Mouse (Mus musculus) neural tube, embryonic 12.5 days (tissue): ENCODE results near the gene Haghl. TPM values are rescaled to one million over a fixed set of nuclear protein-coding genes. Genes with fewer than 3 reads are reported as not detected.
"Not testable (repeated sequence)": the region's sequence is repeated elsewhere in the genome, so short reads cannot be mapped to it uniquely, and the experiment has no call there.

Source experiments
- ATAC-seq: fragments of 200-750 bp; cut with Nextera tagmentation; 2 replicates; pipeline ENCODE4 v1.8.0; 2017; ENCODE audit warnings: low read depth, mild to moderate bottlenecking, moderate TSS enrichment, moderate library complexity; ENCODE audit not compliant: low FRiP score
- H3K27ac ChIP-seq: fragments of 300-500 bp; sonication (generic); 2 replicates; pipeline ENCODE4 v1.5.1; 2016
- H3K27me3 ChIP-seq: fragments of 300-500 bp; sonication (generic); replicated peaks from 2 replicates; pipeline ENCODE4 v1.6.1; 2016; ENCODE audit warnings: mild to moderate bottlenecking
- H3K36me3 ChIP-seq: fragments of 300-500 bp; sonication (generic); 2 replicates; pipeline ENCODE4 v1.6.1; 2016; ENCODE audit warnings: mild to moderate bottlenecking
- H3K4me1 ChIP-seq: fragments of 300-500 bp; sonication (generic); 2 replicates; pipeline ENCODE4 v1.6.1; 2016
- H3K4me2 ChIP-seq: fragments of 300-500 bp; sonication (generic); replicated peaks from 2 replicates; pipeline ENCODE4 v1.6.1; 2016; ENCODE audit warnings: mild to moderate bottlenecking
- H3K4me3 ChIP-seq: fragments of 300-500 bp; sonication (generic); 2 replicates; pipeline ENCODE4 v1.5.1; 2016
- H3K9ac ChIP-seq: fragments of 300-500 bp; sonication (generic); 2 replicates; pipeline ENCODE4 v1.6.1; 2016; ENCODE audit warnings: mild to moderate bottlenecking
- H3K9me3 ChIP-seq: fragments of 300-500 bp; sonication (generic); 2 replicates; pipeline ENCODE4 v1.6.1; 2016; ENCODE audit warnings: mild to moderate bottlenecking
- WGBS: fragments of 180-500 bp; shearing (Covaris S2); methylation state at CpG from one replicate; pipeline ENCODE4 v1.1.7; 2016; 5-methylcytosine and 5-hydroxymethylcytosine counted together
- microRNA-seq: library from miRNA; unstranded; fragments of <30 nt; microRNA quantifications from one replicate; pipeline ENCODE4, GENCODE M21; 2017
- polyA plus RNA-seq: library from polyadenylated mRNA; unstranded; fragments of >200 nt; fragmentation: Nextera tagmentation; extraction: Ambion mirVana; gene quantifications from 2 replicates; pipeline ENCODE4 v1.2.1, GENCODE M21; 2016

Gene Haghl
- polyA plus RNA-seq, 1 experiment from 2014 or later: 102 TPM

GRCm38 (mm10) chr17:25749314-25749713 is 36.2 kb downstream of the Haghl start:
- no peak overlapping the region for H3K9ac ChIP-seq
- no peaks in the 10 kb centered on the region for H3K27me3 ChIP-seq
- no peak overlapping the region for H3K27ac ChIP-seq
- ATAC-seq: no peak
- H3K4me3 ChIP-seq: no peak overlapping the region
- 0 out of 2 replicates have a peak, but pooled peaks cover 5% of the 10 kb centered on the region for H3K4me1 ChIP-seq
- H3K36me3 ChIP-seq: no peaks in the 10 kb centered on the region
- H3K9me3 ChIP-seq: no peaks in the 10 kb centered on the region
- 85% methylated on average over 6 of the region's 6 CpGs for WGBS
- no peak overlapping the region for H3K4me2 ChIP-seq

- no peak overlapping the region for H3K9ac ChIP-seq
- ATAC-seq: no peak
- H3K9me3 ChIP-seq: no peaks in the 10 kb centered on the region
- 0 out of 2 replicates have a peak, but pooled peaks cover 5% of the 10 kb centered on the region for H3K4me1 ChIP-seq
- H3K4me2 ChIP-seq: no peak overlapping the region
- no peaks in the 10 kb centered on the region for H3K36me3 ChIP-seq
- H3K4me3 ChIP-seq: no peak overlapping the region
- no peak overlapping the region for H3K27ac ChIP-seq
- no peaks in the 10 kb centered on the region for H3K27me3 ChIP-seq
- 93% methylated on average over 4 of the region's 4 CpGs for WGBS
These were observed 37.2 kb downstream of the Haghl start for GRCm38 (mm10) chr17:25748238-25748637.

GRCm38 (mm10) chr17:25744311-25744710 is 41.2 kb downstream of the Haghl start:
- WGBS: 81% methylated on average over 10 of the region's 10 CpGs
- Histone ChIP-seq H3K36me3 (no peaks in the 10 kb centered on the region), H3K9ac (no peak overlapping the region), H3K4me3 (no peak overlapping the region), H3K27me3 (0 out of 2 replicates have a peak, but pooled peaks cover 3% of the 10 kb centered on the region), H3K4me2 (no peak overlapping the region), H3K4me1 (no peaks in the 10 kb centered on the region), H3K9me3 (no peaks in the 10 kb centered on the region), H3K27ac (no peak overlapping the region)
- no peak for ATAC-seq

GRCm38 (mm10) chr17:25743831-25744230 is 41.6 kb downstream of the Haghl start:
- Histone ChIP-seq H3K4me3 (no peak overlapping the region), H3K4me1 (no peaks in the 10 kb centered on the region), H3K27me3 (0 out of 2 replicates have a peak, but pooled peaks cover 3% of the 10 kb centered on the region), H3K36me3 (no peaks in the 10 kb centered on the region), H3K4me2 (no peak overlapping the region), H3K9ac (no peak overlapping the region), H3K27ac (no peak overlapping the region), H3K9me3 (no peaks in the 10 kb centered on the region)
- no peak for ATAC-seq
- WGBS: 90% methylated on average over 9 of the region's 9 CpGs

- not testable (repeated sequence) for H3K9me3 ChIP-seq, H3K4me3 ChIP-seq, H3K27ac ChIP-seq, H3K36me3 ChIP-seq, H3K27me3 ChIP-seq, H3K9ac ChIP-seq, H3K4me1 ChIP-seq, H3K4me2 ChIP-seq, ATAC-seq
- 78% methylated on average over 12 of the region's 12 CpGs for WGBS
These were observed 44.0 kb downstream of the Haghl start for GRCm38 (mm10) chr17:25741471-25741870.

- Histone ChIP-seq H3K9me3 (no peaks in the 10 kb centered on the region), H3K27ac (no peak overlapping the region), H3K9ac (no peak overlapping the region), H3K27me3 (0 out of 2 replicates have a peak, but pooled peaks cover 3% of the 10 kb centered on the region), H3K4me1 (no peaks in the 10 kb centered on the region), H3K4me2 (no peak overlapping the region), H3K4me3 (no peak overlapping the region), H3K36me3 (no peaks in the 10 kb centered on the region)
- WGBS: 79% methylated on average over 7 of the region's 7 CpGs
- no peak for ATAC-seq
These were observed 46.6 kb downstream of the Haghl start for GRCm38 (mm10) chr17:25738861-25739260.

- Histone ChIP-seq H3K9ac (no peak within 1 kb of the TSS), H3K4me1 (peaks cover 3% of the 10 kb centered on the region; the same call in 1 of the 2 replicates), H3K4me3 (no peak within 1 kb of the TSS), H3K9me3 (no peaks in the 10 kb centered on the region), H3K27ac (no peak within 1 kb of the TSS), H3K4me2 (no peak within 1 kb of the TSS), H3K27me3 (no peaks in the 10 kb centered on the region), H3K36me3 (peaks cover 6% of the 10 kb centered on the region)
- WGBS: 82% methylated on average over 3 of the region's 3 CpGs
- no peak for ATAC-seq
These were observed 49.7 kb downstream of the Haghl start, which contains the start of gene Mslnl for GRCm38 (mm10) chr17:25735745-25736144. Mslnl (plus strand) TSS chr17:25736042.

- Histone ChIP-seq H3K9ac (no peak overlapping the region), H3K4me3 (no peak overlapping the region), H3K4me2 (no peak overlapping the region), H3K27ac (no peak overlapping the region), H3K4me1 (peaks cover 3% of the 10 kb centered on the region; the same call in 1 of the 2 replicates), H3K27me3 (no peaks in the 10 kb centered on the region), H3K36me3 (peaks cover 11% of the 10 kb centered on the region), H3K9me3 (no peaks in the 10 kb centered on the region)
- 88% methylated on average over 5 of the region's 5 CpGs for WGBS
- ATAC-seq: no peak
These were observed 50.2 kb downstream of the Haghl start for GRCm38 (mm10) chr17:25735246-25735645.

- WGBS: 22% methylated on average over 2 of the region's 2 CpGs
- Histone ChIP-seq H3K9me3 (no peaks in the 10 kb centered on the region), H3K4me2 (no peak overlapping the region), H3K27me3 (no peaks in the 10 kb centered on the region), H3K4me1 (peaks cover 16% of the 10 kb centered on the region), H3K9ac (no peak overlapping the region), H3K36me3 (peaks cover 14% of the 10 kb centered on the region), H3K27ac (no peak overlapping the region), H3K4me3 (no peak overlapping the region)
- no peak for ATAC-seq
These were observed 53.4 kb downstream of the Haghl start for GRCm38 (mm10) chr17:25732082-25732481.

Small RNAs within 50 kb of the gene (microRNA-seq; reads per million reads assigned to microRNA genes)
- gene Gm25083 (not detected), gene Mir3082 (not detected), gene Mir6966 (not detected)

Other genes with a start within 250 kb of the Haghl start
- 8.1 and 9.5 TPM in 2 replicates for gene Sox8, start 215.0 kb downstream of the Haghl start, polyA plus RNA-seq
- gene Lmf1, start 206.6 kb downstream of the Haghl start, polyA plus RNA-seq: 25.2 and 25.8 TPM in 2 replicates
- 1.6 and 2.1 TPM in 2 replicates for gene Gng13, start 68.5 kb downstream of the Haghl start, polyA plus RNA-seq
- 24.9 and 25.6 TPM in 2 replicates for gene Chtf18, start 58.3 kb downstream of the Haghl start, polyA plus RNA-seq
- gene Rpusd1, start 58.0 kb downstream of the Haghl start, polyA plus RNA-seq: 20.5 and 22.1 TPM in 2 replicates
- not detected in 2 replicates for gene Mslnl, start 49.6 kb downstream of the Haghl start, polyA plus RNA-seq
- gene Msln, start 31.3 kb downstream of the Haghl start, polyA plus RNA-seq: 0.27 and 0.38 TPM in 2 replicates
- gene Narfl, start 11.9 kb downstream of the Haghl start, polyA plus RNA-seq: 25.5 and 29.2 TPM in 2 replicates
- 0.33 and 0.57 TPM in 2 replicates for gene Ccdc78, start 907 bp upstream of the Haghl start, polyA plus RNA-seq
- 75.3 and 84.6 TPM in 2 replicates for gene Fam173a, start 7.2 kb upstream of the Haghl start, polyA plus RNA-seq
- gene AC134908.4, start 10.0 kb upstream of the Haghl start, polyA plus RNA-seq: 1.0 and 1.9 TPM in 2 replicates
- 80.7 and 92.0 TPM in 2 replicates for gene Metrn, start 11.5 kb upstream of the Haghl start, polyA plus RNA-seq
- 25.8 and 27.0 TPM in 2 replicates for gene Fbxl16, start 23.4 kb upstream of the Haghl start, polyA plus RNA-seq
- gene Wdr24, start 38.0 kb upstream of the Haghl start, polyA plus RNA-seq: 27.6 and 28.6 TPM in 2 replicates
- gene Jmjd8, start 43.2 kb upstream of the Haghl start, polyA plus RNA-seq: 67.7 and 72.6 TPM in 2 replicates
- gene Stub1, start 47.7 kb upstream of the Haghl start, polyA plus RNA-seq: 293 and 301 TPM in 2 replicates
- gene Rhbdl1, start 51.6 kb upstream of the Haghl start, polyA plus RNA-seq: 8.1 and 8.6 TPM in 2 replicates
- gene Gm20683, start 56.1 kb upstream of the Haghl start, polyA plus RNA-seq: 3.9 and 4.8 TPM in 2 replicates
- gene Rhot2, start 59.2 kb upstream of the Haghl start, polyA plus RNA-seq: 18.4 and 20.1 TPM in 2 replicates
- 23.6 and 24.9 TPM in 2 replicates for gene Wdr90, start 75.8 kb upstream of the Haghl start, polyA plus RNA-seq
- gene Mcrip2, start 83.1 kb upstream of the Haghl start, polyA plus RNA-seq: 6.8 and 7.2 TPM in 2 replicates
- 52.0 and 56.9 TPM in 2 replicates for gene Mettl26, start 89.4 kb upstream of the Haghl start, polyA plus RNA-seq
- gene Wfikkn1, start 95.2 kb upstream of the Haghl start, polyA plus RNA-seq: 0.63 and 0.86 TPM in 2 replicates
- gene Rab40c, start 134.1 kb upstream of the Haghl start, polyA plus RNA-seq: 47.7 and 49.3 TPM in 2 replicates
- 54.7 and 57.3 TPM in 2 replicates for gene Pigq, start 159.3 kb upstream of the Haghl start, polyA plus RNA-seq
- 0.11 and 0.14 TPM in 2 replicates for gene Nhlrc4, start 159.3 kb upstream of the Haghl start, polyA plus RNA-seq
- gene A930017K11Rik, start 166.9 kb upstream of the Haghl start, polyA plus RNA-seq: 0.08 TPM in 2 replicates
- gene Capn15, start 200.1 kb upstream of the Haghl start, polyA plus RNA-seq: 28.2 and 31.5 TPM in 2 replicates